Mouse (Mus musculus) heart, embryonic 14.5 days (tissue): ENCODE results near the gene Dnajc24. TPM values are rescaled to one million over a fixed set of nuclear protein-coding genes. Genes with fewer than 3 reads are reported as not detected.
A peak's percentile ranks its signal among the peaks of the same experiment; 100 is the strongest.

Experiments
- ATAC-seq: fragments of 200-750 bp; cut with Nextera tagmentation; 2 replicates; pipeline ENCODE4 v1.8.0; 2017; ENCODE audit warnings: low read depth, moderate TSS enrichment; ENCODE audit not compliant: insufficient number of reproducible peaks, insufficient read depth, low FRiP score
- H3K27ac ChIP-seq, 2 experiments: fragments of 200-500 bp in 1 of 2; fragments of 300-500 bp in 1 of 2; sonication (generic) in 1 of 2; replicated peaks in 1 of 2; 2 replicates each; pipeline ENCODE4 v1.5.1; 2012 to 2014; ENCODE audit warnings: low read depth in 2 of 2, low read length in 2 of 2, control low read depth in 1 of 2, mild to moderate bottlenecking in 1 of 2, mixed read lengths in 1 of 2; ENCODE audit not compliant: control insufficient read depth in 1 of 2, insufficient read depth in 1 of 2
- H3K27me3 ChIP-seq: fragments of 300-500 bp; sonication (generic); 2 replicates; pipeline ENCODE4 v1.6.1; 2014; ENCODE audit warnings: mild to moderate bottlenecking, low read length, control low read depth; ENCODE audit not compliant: control insufficient read depth, insufficient read depth
- H3K36me3 ChIP-seq: fragments of 300-500 bp; sonication (generic); 2 replicates; pipeline ENCODE4 v1.6.1; 2014; ENCODE audit warnings: mild to moderate bottlenecking, control low read depth, low read length, mixed read lengths; ENCODE audit not compliant: control insufficient read depth, insufficient read depth
- H3K4me1 ChIP-seq, 2 experiments: fragments of 200-500 bp in 1 of 2; fragments of 300-500 bp in 1 of 2; sonication (generic) in 1 of 2; 2 replicates each; pipeline ENCODE4 v1.6.1; 2012 to 2014; ENCODE audit warnings: low read length in 2 of 2, control low read depth in 1 of 2, mixed read lengths in 1 of 2; ENCODE audit not compliant: control insufficient read depth in 2 of 2, insufficient read depth in 2 of 2
- H3K4me2 ChIP-seq: fragments of 300-500 bp; sonication (generic); 2 replicates; pipeline ENCODE4 v1.6.1; 2014; ENCODE audit warnings: mild to moderate bottlenecking, low read length
- H3K4me3 ChIP-seq, 2 experiments: fragments of 200-500 bp in 1 of 2; fragments of 300-500 bp in 1 of 2; sonication (generic) in 1 of 2; 2 replicates each; pipeline ENCODE4 v1.5.1; 2012 to 2014; ENCODE audit warnings: low read length in 2 of 2, mild to moderate bottlenecking in 2 of 2, control low read depth in 1 of 2, low read depth in 1 of 2, moderate library complexity in 1 of 2; ENCODE audit not compliant: control insufficient read depth in 1 of 2, insufficient read depth in 1 of 2
- H3K9ac ChIP-seq: fragments of 300-500 bp; sonication (generic); 2 replicates; pipeline ENCODE4 v1.6.1; 2014; ENCODE audit warnings: mild to moderate bottlenecking, low read length
- H3K9me3 ChIP-seq: fragments of 300-500 bp; sonication (generic); 2 replicates; pipeline ENCODE4 v1.6.1; 2016; ENCODE audit warnings: low read length, control low read depth; ENCODE audit not compliant: control insufficient read depth
- WGBS: fragments of 180-500 bp; shearing (Covaris S2); extraction: QIAGEN DNeasy Blood & Tissue Kit; methylation state at CpG from one replicate; pipeline ENCODE4 v1.1.7; 2014; 5-methylcytosine and 5-hydroxymethylcytosine counted together
- polyA plus RNA-seq: library from polyadenylated mRNA; unstranded; fragments of >200 nt; fragmentation: Nextera tagmentation; extraction: Ambion mirVana; gene quantifications from 2 replicates; pipeline ENCODE4 v1.2.1, GENCODE M21; 2014

Gene Dnajc24
- polyA plus RNA-seq, 1 experiment from 2014 or later = 28.8 TPM

DNA sequence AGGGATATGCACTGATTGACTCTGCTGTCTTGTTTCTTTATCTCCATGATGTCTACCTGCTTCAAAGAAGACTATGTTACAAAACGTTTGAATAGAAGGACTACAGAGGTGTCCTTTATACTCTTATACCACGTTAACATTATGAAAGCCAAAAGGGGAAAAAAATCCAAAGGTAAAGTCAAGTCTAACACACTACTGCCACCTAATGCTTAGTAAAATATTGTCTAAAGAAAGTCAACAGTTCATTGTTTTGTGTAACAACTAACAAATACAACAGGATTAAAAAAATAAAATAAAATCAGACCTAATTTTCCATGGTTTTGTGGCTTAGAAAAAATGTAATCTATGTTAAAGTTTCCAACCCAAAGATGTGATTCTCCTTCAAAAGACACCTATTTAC, 15.3 kb downstream of the Dnajc24 start:
- Histone ChIP-seq H3K4me1 (no peaks in the 10 kb centered on the region), H3K9ac (no peak overlapping the region), H3K9me3 (no peaks in the 10 kb centered on the region), H3K36me3 (no peaks in the 10 kb centered on the region), H3K4me3 (no peak overlapping the region), H3K4me2 (no peak overlapping the region), H3K27me3 (no peaks in the 10 kb centered on the region), H3K27ac (no peak overlapping the region)
- no peak for ATAC-seq
- 33% methylated on average over 2 of the region's 2 CpGs for WGBS

DNA sequence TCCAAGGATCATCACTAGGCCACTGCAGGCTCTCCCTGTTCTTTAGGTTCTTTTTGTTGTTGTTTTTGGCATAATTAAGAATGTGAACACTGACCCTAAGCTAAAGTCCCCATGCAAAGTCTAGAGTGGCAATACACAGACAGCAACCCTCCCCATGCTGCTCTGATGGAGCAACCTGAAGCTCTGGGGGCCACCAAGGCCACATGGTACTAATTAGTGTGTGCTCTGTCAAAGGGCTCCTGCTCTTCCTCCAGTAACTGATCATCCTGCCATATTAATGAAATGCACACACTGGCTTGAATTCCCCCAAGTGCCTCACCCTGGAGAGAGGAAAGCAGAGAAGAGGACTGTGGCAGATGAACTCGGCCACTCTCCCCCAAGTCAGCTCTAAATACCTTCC, 16.2 kb downstream of the Dnajc24 start:
- WGBS = 55% methylated on average over 1 of the region's 1 CpGs
- H3K27ac ChIP-seq = no peak overlapping the region
- no peaks in the 10 kb centered on the region for H3K9me3 ChIP-seq
- no peak for ATAC-seq
- no peaks in the 10 kb centered on the region for H3K27me3 ChIP-seq
- no peak overlapping the region for H3K4me3 ChIP-seq
- H3K9ac ChIP-seq = no peak overlapping the region
- no peaks in the 10 kb centered on the region for H3K4me1 ChIP-seq
- H3K36me3 ChIP-seq = no peaks in the 10 kb centered on the region
- H3K4me2 ChIP-seq = no peak overlapping the region

DNA sequence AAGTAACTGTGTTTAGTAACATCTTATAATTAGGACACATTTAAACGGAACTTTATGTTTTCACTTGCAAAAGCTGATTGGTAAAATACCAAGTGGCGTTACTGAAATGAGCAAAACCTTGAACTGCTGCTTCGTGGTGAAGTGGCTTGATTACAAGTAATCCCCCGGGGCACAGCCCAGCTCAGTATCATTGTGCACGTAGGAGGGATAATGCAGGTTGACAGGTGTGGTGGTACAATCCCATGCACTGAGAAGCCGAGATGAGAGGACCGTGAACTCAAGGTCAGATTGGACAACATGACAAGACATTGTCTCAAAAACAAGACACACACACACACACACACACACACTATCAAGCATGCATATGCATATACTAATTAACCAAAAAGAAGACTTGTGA, 18.1 kb downstream of the Dnajc24 start:
- Histone ChIP-seq H3K27me3 (no peaks in the 10 kb centered on the region), H3K4me3 (no peak overlapping the region), H3K9me3 (no peaks in the 10 kb centered on the region), H3K4me1 (no peaks in the 10 kb centered on the region), H3K27ac (no peak overlapping the region), H3K36me3 (0 out of 2 replicates have a peak, but pooled peaks cover 2% of the 10 kb centered on the region), H3K9ac (no peak overlapping the region), H3K4me2 (no peak overlapping the region)
- no peak for ATAC-seq
- 80% methylated on average over 7 of the region's 7 CpGs for WGBS

DNA sequence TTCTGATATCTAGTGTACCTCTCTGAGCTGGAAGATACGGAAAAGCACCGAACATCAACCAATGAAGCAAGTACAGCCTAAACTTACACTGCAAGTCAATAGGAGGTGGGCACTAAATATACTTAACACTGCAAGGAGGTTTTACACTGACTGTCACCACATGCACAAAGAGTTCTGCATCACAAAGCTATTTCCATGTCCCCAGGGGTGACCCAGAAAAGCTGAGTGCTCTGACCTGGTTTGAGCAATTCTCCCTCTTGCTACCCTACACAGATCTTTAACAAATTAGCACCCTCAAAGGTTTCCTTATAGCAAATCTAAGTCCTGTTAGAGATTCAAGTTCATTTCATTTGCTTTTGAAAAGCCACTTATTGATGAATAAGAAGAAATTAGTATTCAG, 25.3 kb downstream of the Dnajc24 start:
- H3K36me3 ChIP-seq = 0 out of 2 replicates have a peak, but pooled peaks cover 2% of the 10 kb centered on the region

DNA sequence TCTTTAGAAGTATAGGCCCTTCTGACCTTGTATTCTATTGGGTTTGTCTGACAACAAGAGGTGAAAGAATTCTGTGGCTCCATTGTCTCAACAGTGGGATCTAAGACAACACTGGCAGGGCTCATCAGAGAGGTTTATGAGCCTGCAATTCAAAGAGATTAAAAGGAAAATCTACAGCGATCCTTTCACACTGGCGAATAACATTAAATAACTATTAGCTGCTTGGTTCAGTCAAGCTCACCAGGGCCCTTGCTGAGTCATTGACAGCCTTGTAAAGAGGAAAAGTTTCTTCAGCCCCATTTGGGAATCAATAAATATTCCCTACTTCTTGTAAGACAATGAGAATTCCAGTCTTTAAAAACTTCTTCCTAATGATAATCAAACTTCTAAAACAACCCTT, 29.4 kb downstream of the Dnajc24 start:
- Histone ChIP-seq H3K4me3 (no peak overlapping the region), H3K27ac (no peak overlapping the region), H3K4me1 (0 out of 4 replicates have a peak, but pooled peaks cover 0 to 2% of the 10 kb centered on the region in 2 experiments), H3K9me3 (no peaks in the 10 kb centered on the region), H3K27me3 (no peaks in the 10 kb centered on the region), H3K36me3 (peaks cover 11% of the 10 kb centered on the region), H3K4me2 (no peak overlapping the region), H3K9ac (no peak overlapping the region)
- no peak for ATAC-seq
- 51% methylated on average over 2 of the region's 2 CpGs for WGBS

More for the DNA sequence above, 25.3 kb downstream of the Dnajc24 start:
- Histone ChIP-seq H3K4me1 (0 out of 4 replicates have a peak, but pooled peaks cover 0 to 2% of the 10 kb centered on the region in 2 experiments), H3K4me2 (no peak overlapping the region), H3K9me3 (no peaks in the 10 kb centered on the region), H3K4me3 (no peak overlapping the region), H3K27ac (no peak overlapping the region), H3K27me3 (no peaks in the 10 kb centered on the region), H3K9ac (no peak overlapping the region)
- ATAC-seq = no peak
- WGBS = 92% methylated on average over 2 of the region's 2 CpGs

DNA sequence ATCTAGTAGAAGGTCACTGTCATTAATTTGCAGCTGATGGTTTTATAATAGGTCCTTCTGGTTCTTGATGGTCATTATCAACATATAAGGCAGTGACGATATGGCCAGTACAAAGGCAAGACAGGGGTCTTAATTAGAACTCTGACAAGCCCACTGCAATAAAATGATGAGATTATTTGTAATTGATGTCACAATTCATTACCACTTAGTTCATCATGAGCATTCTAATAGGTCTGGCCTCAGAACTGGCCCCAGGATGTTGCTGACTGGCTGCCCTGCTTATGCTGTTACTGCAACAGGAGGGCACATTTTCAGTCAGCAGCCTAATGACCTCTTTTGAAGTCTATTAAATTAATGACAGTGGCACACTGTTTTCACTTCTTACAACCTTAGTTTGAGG, 39.9 kb downstream of the Dnajc24 start:
- 94% methylated on average over 1 of the region's 1 CpGs for WGBS
- Histone ChIP-seq H3K27me3 (no peaks in the 10 kb centered on the region), H3K4me1 (no peaks in the 10 kb centered on the region), H3K4me2 (no peak overlapping the region), H3K27ac (no peak overlapping the region), H3K9ac (no peak overlapping the region), H3K4me3 (no peak overlapping the region), H3K9me3 (no peaks in the 10 kb centered on the region), H3K36me3 (peaks cover 46% of the 10 kb centered on the region)
- no peak for ATAC-seq

DNA sequence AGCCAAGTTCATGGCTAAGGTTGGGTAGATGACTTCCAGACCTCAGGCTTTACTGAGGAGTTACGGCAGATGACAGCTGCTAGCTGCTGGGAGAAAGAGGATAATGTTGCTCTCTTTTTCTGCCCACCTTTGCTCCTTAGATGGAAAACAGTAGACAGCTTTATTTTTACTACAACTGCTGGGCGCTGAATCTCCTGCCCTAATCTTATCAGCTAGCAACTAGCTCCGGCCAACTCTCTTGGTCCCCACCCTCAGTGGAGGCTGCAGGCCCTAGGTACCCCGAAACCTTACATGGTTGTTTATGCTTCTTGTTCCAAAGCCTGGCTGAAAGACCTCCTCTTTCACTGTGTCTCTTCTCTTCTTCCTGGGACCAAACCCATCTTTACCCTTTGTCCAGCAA, 49.5 kb downstream of the Dnajc24 start:
- Histone ChIP-seq H3K36me3 (0 out of 2 replicates have a peak, but pooled peaks cover 2% of the 10 kb centered on the region), H3K9me3 (no peaks in the 10 kb centered on the region), H3K27ac (0 out of 4 replicates have a peak overlapping the region, but pooled peaks of 1 of the 2 experiments have one; percentile 14), H3K4me3 (no peak overlapping the region), H3K4me2 (peak overlapping the region; percentile 13; the same call in 1 of the 2 replicates), H3K4me1 (peaks cover 3 to 7% of the 10 kb centered on the region in 2 experiments), H3K27me3 (no peaks in the 10 kb centered on the region), H3K9ac (no peak overlapping the region)
- 27% methylated on average over 4 of the region's 4 CpGs for WGBS
- no peak for ATAC-seq

DNA sequence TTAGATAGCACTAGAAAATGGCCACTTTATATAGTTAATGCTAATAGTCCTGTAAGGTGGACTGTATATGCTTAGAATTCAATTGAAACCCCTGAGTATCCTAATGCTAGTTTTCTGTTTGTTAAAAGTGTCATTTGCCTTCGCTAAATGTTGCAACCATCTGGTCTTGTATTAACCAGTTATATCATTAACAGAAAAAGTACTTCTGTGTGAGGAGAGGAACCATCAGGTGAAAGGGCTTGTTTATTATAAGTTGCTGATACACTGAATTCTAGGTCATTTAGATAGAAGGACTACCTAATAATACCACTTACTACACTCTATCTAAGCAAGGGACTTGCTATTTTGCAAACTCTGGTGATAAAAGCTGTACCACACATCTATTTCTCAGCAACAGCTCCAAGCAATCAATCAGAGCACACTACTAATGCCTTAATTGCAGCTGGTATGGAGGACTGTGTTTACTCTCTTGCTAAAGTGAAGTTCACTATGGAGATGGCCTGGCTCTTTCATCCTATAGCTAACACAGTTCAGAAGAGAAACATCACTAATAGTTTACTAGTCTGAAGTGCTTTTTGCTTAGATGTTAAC, 51.9 kb downstream of the Dnajc24 start:
- Histone ChIP-seq H3K4me1 (peaks cover 3 to 7% of the 10 kb centered on the region in 2 experiments), H3K27me3 (no peaks in the 10 kb centered on the region), H3K36me3 (0 out of 2 replicates have a peak, but pooled peaks cover 2% of the 10 kb centered on the region), H3K9me3 (no peaks in the 10 kb centered on the region), H3K9ac (no peak overlapping the region), H3K4me3 (no peak overlapping the region), H3K4me2 (no peak overlapping the region), H3K27ac (no peak overlapping the region)
- WGBS = 95% methylated on average over 1 of the region's 1 CpGs
- no peak for ATAC-seq
